Mouse (Mus musculus): ENCODE results near the gene Cdkn1a. TPM values are rescaled to one million over a fixed set of nuclear protein-coding genes. Genes with fewer than 3 reads are reported as not detected.

Gene Cdkn1a
- polyA plus RNA-seq, 1 experiment from 2014 or later, result 45.6 TPM

Other genes starting within 250 kb of the Cdkn1a start
- gene Pnpla1, start 232.6 kb upstream of the Cdkn1a start, polyA plus RNA-seq (2014; fragmentation: Nextera tagmentation; extraction: Ambion mirVana), result not detected in 2 replicates
- 0.46 and 0.62 TPM in 2 replicates for gene 4930539E08Rik, start 175.7 kb upstream of the Cdkn1a start, polyA plus RNA-seq (2014; fragmentation: Nextera tagmentation; extraction: Ambion mirVana)
- 0.28 TPM in 1 of 2 replicates, not detected in the other for gene Pxt1, start 147.1 kb upstream of the Cdkn1a start, polyA plus RNA-seq (2014; fragmentation: Nextera tagmentation; extraction: Ambion mirVana)
- gene Kctd20, start 139.0 kb upstream of the Cdkn1a start, polyA plus RNA-seq (2014; fragmentation: Nextera tagmentation; extraction: Ambion mirVana), result 43.4 and 83.7 TPM in 2 replicates
- 65.5 and 101 TPM in 2 replicates for gene Stk38, start 83.0 kb upstream of the Cdkn1a start, polyA plus RNA-seq (2014; fragmentation: Nextera tagmentation; extraction: Ambion mirVana)
- gene Srsf3, start 58.3 kb upstream of the Cdkn1a start, polyA plus RNA-seq (2014; fragmentation: Nextera tagmentation; extraction: Ambion mirVana), result 691 and 760 TPM in 2 replicates
- gene Rab44, start 23.2 kb downstream of the Cdkn1a start, polyA plus RNA-seq (2014; fragmentation: Nextera tagmentation; extraction: Ambion mirVana), result 0.39 TPM in 1 of 2 replicates, not detected in the other
- gene Cpne5, start 147.2 kb downstream of the Cdkn1a start, polyA plus RNA-seq (2014; fragmentation: Nextera tagmentation; extraction: Ambion mirVana), result 11.3 and 12.3 TPM in 2 replicates
- gene Ppil1, start 173.2 kb downstream of the Cdkn1a start, polyA plus RNA-seq (2014; fragmentation: Nextera tagmentation; extraction: Ambion mirVana), result 161 and 169 TPM in 2 replicates
- 59.8 and 63.3 TPM in 2 replicates for gene BC004004, start 177.8 kb downstream of the Cdkn1a start, polyA plus RNA-seq (2014; fragmentation: Nextera tagmentation; extraction: Ambion mirVana)
- gene Pi16, start 226.7 kb downstream of the Cdkn1a start, polyA plus RNA-seq (2014; fragmentation: Nextera tagmentation; extraction: Ambion mirVana), result 0.32 and 0.90 TPM in 2 replicates

All from kidney, embryonic 14.5 days (tissue).